Mouse (Mus musculus) left cerebral cortex, postnatal 10 days (tissue): ENCODE measurements around the gene Me3. TPM values are rescaled to one million over a fixed set of nuclear protein-coding genes. Genes with fewer than 3 reads are reported as not detected.

Experiments used
- DNase-seq, 2 experiments: peaks; one replicate each; pipeline ENCODE4 v3.0.0; 2021 to 2022; ENCODE audit warnings: low spot score in 2 of 2, mixed read lengths in 1 of 2; ENCODE audit errors: extremely low spot score in 1 of 2
- intact Hi-C: fragments of 180-260 bp; cut with DNase I; formaldehyde crosslinking; loops from one replicate; pipeline ENCODE4 v1.15.1; 2025
- total RNA-seq, 2 experiments: library from RNA; stranded (reverse); gene quantifications; 2 replicates each; pipeline ENCODE4 v1.2.3; 2021

Me3 gene
- total RNA-seq, 2 experiments from 2014 or later, result 64.2 to 67.3 TPM

DNA sequence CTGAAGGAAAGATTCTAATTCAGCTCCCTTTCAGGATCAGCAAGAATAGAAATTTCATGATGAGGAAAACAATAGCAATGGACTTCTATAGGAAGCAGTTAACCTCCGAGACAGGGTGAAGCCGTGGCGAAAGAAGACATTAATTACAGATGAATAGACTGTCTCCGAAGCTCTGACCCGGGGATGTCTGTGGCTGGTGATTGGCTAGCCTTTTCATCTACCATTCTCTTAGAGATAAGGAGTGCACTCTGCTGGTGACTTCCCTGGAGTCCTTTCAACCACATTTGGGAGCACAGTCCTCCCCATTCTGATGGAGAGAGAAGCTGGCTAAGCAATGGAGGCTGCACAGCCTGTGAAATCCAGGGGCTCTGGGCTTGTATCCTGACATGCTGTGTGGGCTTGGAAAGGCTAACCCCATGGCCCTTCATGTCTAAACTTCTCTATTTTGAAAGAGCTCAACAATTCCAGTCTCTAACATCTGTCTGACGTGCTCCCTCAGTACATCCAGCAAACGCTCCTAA is 25.6 kb downstream of the Me3 start:
- DNase-seq, result no peak
- intact Hi-C loops, result no loop called here

DNA sequence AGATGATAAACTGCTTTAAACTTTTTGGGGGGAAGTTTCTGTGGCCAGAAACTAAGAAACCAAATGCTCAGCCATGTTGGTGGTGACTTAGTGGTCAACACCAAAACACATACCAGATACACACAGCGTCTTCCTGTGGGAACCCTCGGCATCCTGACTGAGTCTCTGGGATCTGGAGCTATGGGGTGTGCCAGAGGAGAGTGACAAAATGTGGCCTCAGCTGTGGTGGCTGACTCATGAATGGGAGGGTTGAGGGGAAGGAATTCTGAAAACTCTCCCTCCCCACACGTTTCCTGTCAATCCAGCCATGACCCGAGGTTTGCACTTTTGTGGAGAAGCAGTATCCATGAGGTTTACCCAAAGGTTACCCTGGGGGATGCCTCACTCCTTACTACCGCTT is 32.0 kb downstream of the Me3 start:
- intact Hi-C loops, result no loop called here

DNA sequence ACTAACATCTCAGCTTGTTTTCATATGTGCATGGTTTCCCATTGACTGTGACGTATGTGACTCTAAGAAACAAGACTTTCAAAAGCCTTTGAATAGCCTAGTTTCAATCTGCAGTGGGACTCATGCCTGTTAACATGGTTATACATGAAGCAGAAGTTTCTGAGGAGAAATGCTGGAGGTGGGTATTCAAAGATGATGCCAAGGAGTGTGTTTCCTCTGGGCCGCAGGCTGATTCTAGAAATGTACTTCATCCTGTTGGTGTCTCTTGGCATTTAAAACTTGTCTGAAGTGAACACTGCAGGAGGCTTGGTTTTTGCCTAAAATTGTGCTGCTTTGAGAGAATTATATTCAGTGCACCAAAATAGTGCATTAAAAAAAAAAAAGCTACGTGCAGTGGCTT is 34.2 kb downstream of the Me3 start:
- intact Hi-C loops, result no loop called here

More for the DNA sequence above, 32.0 kb downstream of the Me3 start:
- no peak for DNase-seq

GRCm38 (mm10) chr7:89667570-89667969 is 35.4 kb downstream of the Me3 start:
- no peak for DNase-seq
- intact Hi-C loops, result no loop called here

More for the DNA sequence above, 34.2 kb downstream of the Me3 start:
- no peak for DNase-seq

- intact Hi-C loops, result no loop called here
- DNase-seq, result no peak
These were observed 37.3 kb downstream of the Me3 start for GRCm38 (mm10) chr7:89669461-89669860.

DNA sequence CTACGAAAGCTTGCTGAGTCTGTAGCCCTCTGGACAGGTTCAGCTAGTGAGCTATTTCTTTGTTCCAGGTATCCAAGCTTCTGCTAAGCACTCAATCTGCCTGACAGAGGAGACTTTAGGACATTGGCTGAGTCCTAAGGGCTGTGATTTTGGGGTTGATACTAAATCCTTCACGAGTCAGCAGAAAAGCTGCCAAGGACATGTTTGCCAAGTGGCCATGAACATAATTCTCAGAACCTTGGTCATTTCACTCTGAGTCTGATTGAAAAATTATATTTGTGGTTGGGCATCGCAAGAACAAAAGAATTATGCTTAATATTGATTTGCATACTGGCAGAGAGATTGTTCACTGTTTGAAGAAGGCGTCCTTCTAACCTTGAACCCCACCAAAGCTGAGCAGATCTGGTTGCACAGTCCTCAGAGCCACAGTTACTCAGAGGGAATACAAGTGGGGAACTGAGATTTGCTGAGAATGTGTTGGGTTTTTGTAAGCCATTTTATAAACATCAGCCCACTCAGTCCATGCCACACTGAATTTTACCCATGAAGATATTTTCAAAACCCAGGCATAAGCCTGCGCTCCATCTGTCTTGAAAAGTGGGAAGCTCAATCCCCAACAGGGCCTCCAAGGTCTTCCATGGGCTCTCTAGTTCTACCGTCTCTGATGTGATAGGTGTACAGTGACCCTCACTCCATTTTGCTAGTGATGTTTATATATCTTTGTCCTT is 39.1 kb downstream of the Me3 start:
- intact Hi-C loops, result no loop called here

GRCm38 (mm10) chr7:89676176-89676575 is 44.0 kb downstream of the Me3 start:
- no peak for DNase-seq
- intact Hi-C loops, result loop anchor here (5.0 kb wide), 1 partner anchor 41 kb away; no protein-coding TSS in a partner anchor

More for the DNA sequence above, 39.1 kb downstream of the Me3 start:
- DNase-seq, result no peak

GRCm38 (mm10) chr7:89677850-89678249 is 45.7 kb downstream of the Me3 start:
- no peak for DNase-seq
- intact Hi-C loops, result loop anchor here (5.0 kb wide), 1 partner anchor 39 kb away; no protein-coding TSS in a partner anchor

DNA sequence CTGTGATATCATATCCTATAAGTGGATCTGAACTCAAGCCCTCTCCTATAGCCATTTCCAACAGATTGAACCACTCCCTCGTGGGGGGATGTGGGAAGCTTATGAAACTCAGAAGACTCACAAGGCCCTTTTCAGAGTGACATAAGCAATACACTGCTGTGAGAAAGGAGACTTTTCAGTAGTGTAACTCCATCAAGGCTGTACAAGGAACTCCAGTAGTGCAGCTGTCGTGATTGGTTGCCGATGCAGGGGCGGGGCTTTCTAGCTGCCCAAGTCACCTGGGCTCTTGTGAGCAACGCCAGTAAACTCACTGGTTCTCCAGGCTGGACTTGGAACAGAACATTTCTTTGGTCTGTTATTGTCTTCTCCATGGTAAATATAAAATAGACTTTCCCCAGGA is 46.5 kb downstream of the Me3 start:
- DNase-seq, result no peak

GRCm38 (mm10) chr7:89679139-89679538 is 46.9 kb downstream of the Me3 start:
- DNase-seq, result no peak
- intact Hi-C loops, result loop anchor here (5.0 kb wide), 1 partner anchor 38 kb away; no protein-coding TSS in a partner anchor

More for the DNA sequence above, 46.5 kb downstream of the Me3 start:
- intact Hi-C loops, result loop anchor here (5.0 kb wide), 1 partner anchor 39 kb away; no protein-coding TSS in a partner anchor

DNA sequence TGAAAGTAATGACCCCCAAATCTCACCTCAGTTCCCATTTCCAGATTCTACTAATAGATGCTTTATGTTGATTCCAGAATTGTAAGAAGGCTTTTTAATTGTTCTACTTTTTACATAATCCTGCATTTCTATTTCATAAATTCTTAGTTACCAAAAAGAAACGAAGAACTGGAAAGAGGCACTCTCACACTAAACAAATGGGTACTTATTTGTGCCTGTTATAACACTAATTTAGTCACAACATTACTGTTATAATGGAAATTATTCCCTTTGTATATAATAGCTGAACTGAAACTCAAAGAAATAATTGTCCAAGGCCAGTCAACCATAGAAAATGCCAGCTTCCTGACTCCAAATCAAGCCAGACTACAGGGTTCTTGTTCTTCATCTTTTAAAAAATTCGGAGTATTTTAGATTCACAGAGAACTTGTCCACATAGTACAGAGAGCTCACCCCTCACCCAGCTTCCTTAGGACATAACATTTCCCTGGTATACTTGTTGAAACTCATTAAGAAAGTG is 47.5 kb downstream of the Me3 start:
- intact Hi-C loops, result loop anchor here (5.0 kb wide), 1 partner anchor 38 kb away; no protein-coding TSS in a partner anchor

DNA sequence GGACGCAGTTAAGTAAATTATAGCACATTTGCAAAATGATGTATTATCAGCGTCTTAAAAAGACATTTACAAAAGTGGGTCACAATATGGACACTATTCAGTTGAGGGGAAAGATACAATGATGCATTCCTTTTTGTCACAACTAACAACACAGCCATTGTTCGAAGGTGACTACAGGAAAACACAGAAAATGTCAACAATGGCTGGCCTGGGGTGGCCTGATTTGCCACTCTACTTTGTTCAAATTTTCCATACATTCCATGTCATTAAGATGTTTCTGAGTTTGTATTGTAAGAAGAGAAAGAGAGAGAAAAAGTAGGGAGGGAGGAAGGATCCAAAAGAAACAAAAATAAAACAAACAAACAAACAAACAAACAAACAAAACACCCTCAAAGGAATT is 48.7 kb downstream of the Me3 start:
- no peak for DNase-seq
- intact Hi-C loops, result no loop called here

More for the DNA sequence above, 47.5 kb downstream of the Me3 start:
- no peak for DNase-seq

GRCm38 (mm10) chr7:89681666-89682470 is 49.7 kb downstream of the Me3 start:
- intact Hi-C loops, result no loop called here
- DNase-seq, result no peak

- intact Hi-C loops, result no loop called here
These were observed 66.0 kb downstream of the Me3 start for GRCm38 (mm10) chr7:89698186-89698585.

GRCm38 (mm10) chr7:89699668-89700350 is 67.6 kb downstream of the Me3 start:
- intact Hi-C loops, result no loop called here
- DNase-seq, result no peak

More at GRCm38 (mm10) chr7:89698186-89698585, 66.0 kb downstream of the Me3 start:
- DNase-seq, result no peak

DNA sequence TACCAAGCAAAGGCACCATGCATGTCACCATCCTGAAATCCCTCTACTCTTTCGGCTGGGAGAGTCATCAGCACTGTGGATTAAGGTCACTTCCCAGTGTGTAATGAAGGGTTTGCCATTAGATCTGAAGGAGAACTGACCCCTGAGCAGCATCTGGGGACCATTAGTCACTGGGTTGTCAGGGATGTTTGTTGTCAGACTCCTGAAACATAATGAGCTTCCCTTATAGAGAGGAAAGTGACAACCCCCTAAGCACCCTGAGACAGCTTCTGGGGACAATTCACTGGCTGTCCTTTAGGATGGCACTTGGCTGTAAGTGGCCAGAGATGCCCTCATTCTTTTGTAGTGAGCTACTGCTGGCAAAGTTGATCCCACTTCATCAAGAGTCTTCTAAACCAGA is 68.3 kb downstream of the Me3 start:
- intact Hi-C loops, result no loop called here
- DNase-seq, result no peak

GRCm38 (mm10) chr7:89710776-89711175 is 78.6 kb downstream of the Me3 start:
- DNase-seq, result no peak
- intact Hi-C loops, result no loop called here

DNA sequence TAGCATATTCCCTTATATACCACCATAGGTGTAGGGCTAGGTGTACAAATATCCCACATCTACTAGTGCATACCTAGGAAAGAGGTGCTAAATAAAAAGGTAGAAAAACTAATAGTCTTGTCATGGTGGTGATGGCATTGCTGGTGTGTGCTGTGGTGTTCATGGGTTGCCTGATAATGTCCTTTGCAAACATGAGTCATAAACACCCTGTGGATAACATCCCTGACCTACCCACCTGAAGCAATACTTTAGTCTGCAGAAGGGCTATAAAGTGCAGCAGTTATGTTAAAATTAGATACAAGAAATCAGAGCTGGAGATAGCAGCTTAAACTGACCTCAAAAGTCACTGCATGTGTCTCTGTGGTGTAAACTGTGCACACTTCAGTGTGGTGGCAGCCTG is 80.9 kb downstream of the Me3 start:
- intact Hi-C loops, result no loop called here

DNA sequence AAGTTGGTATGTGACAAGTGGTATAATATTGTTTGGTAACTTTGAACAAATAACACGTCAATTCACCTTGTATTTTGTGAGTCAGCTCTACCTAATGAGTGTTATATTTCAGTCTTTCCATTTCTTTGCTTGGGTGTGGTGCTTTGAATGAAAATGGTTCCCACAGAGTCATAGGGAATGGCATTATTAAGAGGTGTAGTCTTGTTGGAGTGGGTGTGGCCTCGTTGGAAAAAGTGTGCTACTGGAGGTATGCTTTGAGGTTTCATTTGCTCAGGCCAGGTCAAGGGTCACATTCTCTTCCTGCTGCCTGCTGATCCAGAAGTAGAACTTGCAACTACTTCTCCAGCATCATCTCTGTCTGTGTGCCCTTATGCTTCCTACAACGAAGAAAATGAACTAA is 84.0 kb downstream of the Me3 start:
- intact Hi-C loops, result loop anchor here (5.0 kb wide), 1 partner anchor 39 kb away; no protein-coding TSS in a partner anchor
- DNase-seq, result no peak

More for the DNA sequence above, 80.9 kb downstream of the Me3 start:
- DNase-seq, result no peak
